In the genomic region with DNA sequence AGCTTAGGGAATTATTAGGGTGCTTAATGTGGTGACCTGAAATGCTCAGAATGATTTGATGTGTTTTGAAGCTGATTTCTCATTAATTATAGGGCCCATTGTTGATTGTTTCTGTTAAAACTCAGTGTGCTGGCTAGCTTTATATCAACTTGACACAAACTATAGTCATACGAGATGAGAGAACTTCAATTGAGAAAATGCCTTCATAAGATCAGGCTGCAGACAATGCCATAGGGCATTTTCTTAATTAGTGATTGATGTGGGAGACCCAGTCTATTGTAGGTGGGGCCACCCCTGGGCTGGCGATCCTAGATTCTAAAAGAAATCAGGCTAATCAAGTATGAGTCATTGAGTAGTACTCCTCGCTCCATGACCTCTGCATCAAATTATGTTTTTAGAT, we compare ENCODE assay signal across 26 mouse cellular contexts.
DNase-seq lines count a peak whose midpoint lies in the region; ATAC-seq lines count a peak whose summit lies in the region.
"Had no signal": no experiment of that assay in that cellular context is flagged by ENCODE, and none has a peak within 500 bp of the region (broad histone marks: within the 10 kb centered on the region; RNA-seq: fewer than 3 reads in every experiment).

No protein-coding gene starts in this region.

- H3K4me2 ChIP-seq in embryonic facial prominence, embryonic 14.5 days (ENCODE audit: low read depth, low read length): no peak overlapping the region
- H3K4me2 ChIP-seq in midbrain, embryonic 11.5 days: no peak overlapping the region
- no peak overlapping the region for H3K4me2 ChIP-seq in midbrain, embryonic 13.5 days (replicated peaks)
- H3K4me2 ChIP-seq: embryonic facial prominence, embryonic 12.5 days; embryonic facial prominence, embryonic 15.5 days; forebrain, embryonic 13.5 days had no signal

- no peak overlapping the region for H3K4me3 ChIP-seq in embryonic facial prominence, embryonic 14.5 days (ENCODE audit: low read depth, low read length)
- no peak overlapping the region for H3K4me3 ChIP-seq in embryonic facial prominence, embryonic 10.5 days
- no peak overlapping the region for H3K4me3 ChIP-seq in midbrain, embryonic 11.5 days (ENCODE audit: low read depth, low read length)
- H3K4me3 ChIP-seq in midbrain, embryonic 13.5 days (replicated peaks): no peak overlapping the region
- H3K4me3 ChIP-seq: embryonic facial prominence, embryonic 12.5 days; embryonic facial prominence, embryonic 15.5 days; erythroblast, embryonic 14.5 days; forebrain, embryonic 10.5 days; forebrain, embryonic 13.5 days had no signal

- H3K9ac ChIP-seq in embryonic facial prominence, embryonic 14.5 days (ENCODE audit: low read depth, low read length): no peak overlapping the region
- H3K9ac ChIP-seq in midbrain, embryonic 11.5 days (ENCODE audit: low read length): no peak overlapping the region
- no peak overlapping the region for H3K9ac ChIP-seq in midbrain, embryonic 13.5 days (replicated peaks)
- H3K9ac ChIP-seq: embryonic facial prominence, embryonic 12.5 days; embryonic facial prominence, embryonic 15.5 days; forebrain, embryonic 13.5 days had no signal

- ATAC-seq in embryonic facial prominence, embryonic 14.5 days (ENCODE audit: low read depth): no peak; the same call in 1 of the 2 replicates
- ATAC-seq in midbrain, embryonic 11.5 days (ENCODE audit: low FRiP score): no peak
- no peak for ATAC-seq in midbrain, embryonic 13.5 days
- ATAC-seq: CD4-positive, CD25-positive, alpha-beta regulatory T cell, adult 4 months; forebrain, embryonic 13.5 days; forebrain, embryonic 16.5 days had no signal

- H3K9me3 ChIP-seq in embryonic facial prominence, embryonic 14.5 days (ENCODE audit: control insufficient read depth, low read length): no peaks in the 10 kb centered on the region
- H3K9me3 ChIP-seq in embryonic facial prominence, embryonic 10.5 days: no peaks in the 10 kb centered on the region
- H3K9me3 ChIP-seq in midbrain, embryonic 11.5 days (ENCODE audit: control insufficient read depth, low read length): no peaks in the 10 kb centered on the region
- H3K9me3 ChIP-seq in midbrain, embryonic 13.5 days: no peaks in the 10 kb centered on the region
- H3K9me3 ChIP-seq: embryonic facial prominence, embryonic 12.5 days; embryonic facial prominence, embryonic 15.5 days; forebrain, embryonic 10.5 days; forebrain, embryonic 13.5 days had no signal

- H3K27ac ChIP-seq in embryonic facial prominence, embryonic 14.5 days (replicated peaks; ENCODE audit: low read depth, low read length): no peak overlapping the region
- no peak overlapping the region for H3K27ac ChIP-seq in embryonic facial prominence, embryonic 10.5 days (replicated peaks)
- no peak overlapping the region for H3K27ac ChIP-seq in midbrain, embryonic 11.5 days (ENCODE audit: low read depth, low read length)
- H3K27ac ChIP-seq in midbrain, embryonic 13.5 days: no peak overlapping the region
- H3K27ac ChIP-seq: embryonic facial prominence, embryonic 12.5 days; embryonic facial prominence, embryonic 15.5 days; forebrain, embryonic 10.5 days; forebrain, embryonic 13.5 days had no signal

- no peaks in the 10 kb centered on the region for H3K27me3 ChIP-seq in embryonic facial prominence, embryonic 14.5 days (replicated peaks; ENCODE audit: control insufficient read depth, insufficient read depth, low read length)
- H3K27me3 ChIP-seq in embryonic facial prominence, embryonic 10.5 days (replicated peaks; ENCODE audit: low read depth, poor library complexity, severe bottlenecking): no peaks in the 10 kb centered on the region
- no peaks in the 10 kb centered on the region for H3K27me3 ChIP-seq in midbrain, embryonic 11.5 days (ENCODE audit: control insufficient read depth, insufficient read depth, low read length)
- H3K27me3 ChIP-seq in midbrain, embryonic 13.5 days: no peaks in the 10 kb centered on the region
- H3K27me3 ChIP-seq: CH12.LX; embryonic facial prominence, embryonic 12.5 days; embryonic facial prominence, embryonic 15.5 days; forebrain, embryonic 13.5 days had no signal

- WGBS in embryonic facial prominence, embryonic 14.5 days: 72% methylated on average over 3 of the region's 3 CpGs
- WGBS in embryonic facial prominence, embryonic 10.5 days: 77% methylated on average over 3 of the region's 3 CpGs
- WGBS in midbrain, embryonic 11.5 days: 88% methylated on average over 3 of the region's 3 CpGs
- 71% methylated on average over 3 of the region's 3 CpGs for WGBS in midbrain, embryonic 13.5 days

- H3K4me1 ChIP-seq in embryonic facial prominence, embryonic 14.5 days (ENCODE audit: control insufficient read depth, insufficient read depth, low read length): no peaks in the 10 kb centered on the region
- no peaks in the 10 kb centered on the region for H3K4me1 ChIP-seq in embryonic facial prominence, embryonic 10.5 days
- H3K4me1 ChIP-seq in midbrain, embryonic 11.5 days (ENCODE audit: control insufficient read depth, insufficient read depth, low read length): no peaks in the 10 kb centered on the region
- H3K4me1 ChIP-seq in midbrain, embryonic 13.5 days (replicated peaks): no peaks in the 10 kb centered on the region
- H3K4me1 ChIP-seq: embryonic facial prominence, embryonic 12.5 days; embryonic facial prominence, embryonic 15.5 days; forebrain, embryonic 10.5 days; forebrain, embryonic 13.5 days had no signal

- no peaks in the 10 kb centered on the region for H3K36me3 ChIP-seq in embryonic facial prominence, embryonic 14.5 days (ENCODE audit: control insufficient read depth, insufficient read depth, low read length)
- H3K36me3 ChIP-seq in embryonic facial prominence, embryonic 10.5 days (replicated peaks): no peaks in the 10 kb centered on the region
- no peaks in the 10 kb centered on the region for H3K36me3 ChIP-seq in midbrain, embryonic 11.5 days (ENCODE audit: control insufficient read depth, insufficient read depth, low read length)
- H3K36me3 ChIP-seq in midbrain, embryonic 13.5 days: no peaks in the 10 kb centered on the region
- H3K36me3 ChIP-seq: embryonic facial prominence, embryonic 12.5 days; embryonic facial prominence, embryonic 15.5 days; forebrain, embryonic 10.5 days; G1E had no signal

- DNase-seq in embryonic facial prominence, embryonic 14.5 days (ENCODE audit: low spot score): peak; percentile 1
- DNase-seq in embryonic facial prominence, embryonic 10.5 days (ENCODE audit: low spot score): no peak
- peak; percentile 12 for DNase-seq in midbrain, embryonic 11.5 days (ENCODE audit: low spot score, missing footprints)
- DNase-seq in retina, postnatal 1 day: peak; percentile 57
- no peak for DNase-seq in right cerebral cortex, postnatal 4 days
- DNase-seq: adrenal gland, adult 2 months; adrenal gland, postnatal 10 days; adrenal gland, postnatal 25 days; B cell, adult 2 months; cerebellum, adult 11 months; cerebellum, adult 18-20 months; cerebellum, adult 8-10 months; cerebellum, adult 9-11 months; cerebellum, postnatal 14 days; cerebellum, postnatal 36 days; embryo, embryonic 11 days had no signal

Comparison
In these comparisons a context has a peak if more than half of its experiments do, and no peak if none do; other contexts are left out.
1. DNase-seq: peak in embryonic facial prominence, embryonic 14.5 days (single experiment), midbrain, embryonic 11.5 days (single experiment) and retina, postnatal 1 day (single experiment); none in embryonic facial prominence, embryonic 10.5 days (single experiment) and right cerebral cortex, postnatal 4 days (single experiment).